Mouse (Mus musculus) liver, embryonic 11.5 days (tissue): ENCODE results near the gene Qprt. TPM values are rescaled to one million over a fixed set of nuclear protein-coding genes. Genes with fewer than 3 reads are reported as not detected.

Source experiments
- ATAC-seq: fragments of 200-750 bp; cut with Nextera tagmentation; replicated peaks from 2 replicates; pipeline ENCODE4 v1.8.0; 2017; ENCODE audit warnings: moderate number of reproducible peaks, mild to moderate bottlenecking, moderate TSS enrichment, moderate library complexity; ENCODE audit not compliant: low FRiP score
- DNase-seq: peaks from one replicate; pipeline ENCODE4 v3.0.0-alpha.2; 2017; ENCODE audit warnings: low spot score
- H3K27ac ChIP-seq: fragments of 300-500 bp; sonication (generic); 2 replicates; pipeline ENCODE4 v1.5.1; 2014; ENCODE audit warnings: mild to moderate bottlenecking, low read depth, low read length, control low read depth
- H3K27me3 ChIP-seq: fragments of 300-500 bp; sonication (generic); replicated peaks from 2 replicates; pipeline ENCODE4 v1.6.1; 2014; ENCODE audit warnings: low read length, mixed read lengths; ENCODE audit not compliant: control insufficient read depth, insufficient read depth
- H3K36me3 ChIP-seq: fragments of 300-500 bp; sonication (generic); 2 replicates; pipeline ENCODE4 v1.6.1; 2014; ENCODE audit warnings: mild to moderate bottlenecking, low read length, moderate library complexity, mixed read lengths; ENCODE audit not compliant: control insufficient read depth, insufficient read depth
- H3K4me1 ChIP-seq: fragments of 300-500 bp; sonication (generic); replicated peaks from 2 replicates; pipeline ENCODE4 v1.6.1; 2014; ENCODE audit warnings: low read length, mixed read lengths; ENCODE audit not compliant: control insufficient read depth, insufficient read depth
- H3K4me2 ChIP-seq: fragments of 300-500 bp; sonication (generic); 2 replicates; pipeline ENCODE4 v1.6.1; 2014; ENCODE audit warnings: mild to moderate bottlenecking, control low read depth, moderate library complexity
- H3K4me3 ChIP-seq: fragments of 300-500 bp; sonication (generic); 2 replicates; pipeline ENCODE4 v1.5.1; 2014; ENCODE audit warnings: low read depth, low read length, control low read depth
- H3K9ac ChIP-seq: fragments of 300-500 bp; sonication (generic); 2 replicates; pipeline ENCODE4 v1.6.1; 2014; ENCODE audit warnings: low read depth, low read length, control low read depth
- H3K9me3 ChIP-seq: fragments of 300-500 bp; sonication (generic); 2 replicates; pipeline ENCODE4 v1.6.1; 2016; ENCODE audit warnings: low read length, inconsistent platforms, mixed read lengths; ENCODE audit not compliant: control insufficient read depth
- WGBS: fragments of 180-500 bp; shearing (Covaris S2); extraction: QIAGEN DNeasy Blood & Tissue Kit; methylation state at CpG from one replicate; pipeline ENCODE4 v1.1.7; 2014; 5-methylcytosine and 5-hydroxymethylcytosine counted together
- polyA plus RNA-seq: library from polyadenylated mRNA; unstranded; fragments of >200 nt; fragmentation: Nextera tagmentation; extraction: Ambion mirVana; gene quantifications from 2 replicates; pipeline ENCODE4 v1.2.1, GENCODE M21; 2014

The Qprt gene
- polyA plus RNA-seq, 1 experiment from 2014 or later = 44.2 TPM

GRCm38 (mm10) chr7:127084794-127085193, 37.2 kb downstream of the Qprt start:
- Histone ChIP-seq H3K27me3 (no peaks in the 10 kb centered on the region), H3K4me3 (no peak overlapping the region), H3K9me3 (no peaks in the 10 kb centered on the region), H3K4me1 (peaks cover 22% of the 10 kb centered on the region), H3K27ac (no peak overlapping the region), H3K36me3 (no peaks in the 10 kb centered on the region), H3K9ac (no peak overlapping the region), H3K4me2 (no peak overlapping the region)
- DNase-seq (no peak), ATAC-seq (no peak)
- WGBS = 88% methylated on average over 2 of the region's 2 CpGs

- no peak overlapping the region for H3K27ac ChIP-seq
- WGBS = 68% methylated on average over 4 of the region's 4 CpGs
- H3K4me2 ChIP-seq = no peak overlapping the region
- H3K4me1 ChIP-seq = peaks cover 12% of the 10 kb centered on the region
- ATAC-seq (0 out of 2 replicates have a peak, but pooled peaks have one; percentile 51), DNase-seq (no peak)
- no peak overlapping the region for H3K9ac ChIP-seq
- H3K27me3 ChIP-seq = no peaks in the 10 kb centered on the region
- no peaks in the 10 kb centered on the region for H3K9me3 ChIP-seq
- no peaks in the 10 kb centered on the region for H3K36me3 ChIP-seq
- no peak overlapping the region for H3K4me3 ChIP-seq
Measured at GRCm38 (mm10) chr7:127083689-127084088, 38.3 kb downstream of the Qprt start.

GRCm38 (mm10) chr7:127082995-127083394, 39.0 kb downstream of the Qprt start:
- peaks cover 12% of the 10 kb centered on the region for H3K4me1 ChIP-seq
- ATAC-seq (no peak), DNase-seq (no peak)
- no peak overlapping the region for H3K4me2 ChIP-seq
- H3K27me3 ChIP-seq = no peaks in the 10 kb centered on the region
- 23% methylated on average over 2 of the region's 2 CpGs for WGBS
- H3K4me3 ChIP-seq = no peak overlapping the region
- no peaks in the 10 kb centered on the region for H3K9me3 ChIP-seq
- no peak overlapping the region for H3K27ac ChIP-seq
- no peak overlapping the region for H3K9ac ChIP-seq
- H3K36me3 ChIP-seq = no peaks in the 10 kb centered on the region

GRCm38 (mm10) chr7:127082271-127082670, 39.8 kb downstream of the Qprt start:
- no peak overlapping the region for H3K9ac ChIP-seq
- H3K4me3 ChIP-seq = no peak overlapping the region
- no peak overlapping the region for H3K4me2 ChIP-seq
- H3K36me3 ChIP-seq = no peaks in the 10 kb centered on the region
- H3K27ac ChIP-seq = no peak overlapping the region
- ATAC-seq (no peak), DNase-seq (no peak)
- peaks cover 12% of the 10 kb centered on the region for H3K4me1 ChIP-seq
- 51% methylated on average over 8 of the region's 8 CpGs for WGBS
- H3K27me3 ChIP-seq = no peaks in the 10 kb centered on the region
- H3K9me3 ChIP-seq = no peaks in the 10 kb centered on the region

GRCm38 (mm10) chr7:127080045-127080444, 42.0 kb downstream of the Qprt start:
- H3K4me1 ChIP-seq = 0 out of 2 replicates have a peak, but pooled peaks cover 8% of the 10 kb centered on the region
- ATAC-seq (no peak), DNase-seq (no peak)
- H3K4me3 ChIP-seq = no peak overlapping the region
- H3K9me3 ChIP-seq = 0 out of 2 replicates have a peak, but pooled peaks cover 2% of the 10 kb centered on the region
- H3K27ac ChIP-seq = no peak overlapping the region
- WGBS = 55% methylated on average over 3 of the region's 3 CpGs
- no peaks in the 10 kb centered on the region for H3K27me3 ChIP-seq
- H3K36me3 ChIP-seq = no peaks in the 10 kb centered on the region
- H3K9ac ChIP-seq = no peak overlapping the region
- H3K4me2 ChIP-seq = no peak overlapping the region

- Histone ChIP-seq H3K9me3 (0 out of 2 replicates have a peak, but pooled peaks cover 3% of the 10 kb centered on the region), H3K9ac (no peak overlapping the region), H3K4me2 (no peak overlapping the region), H3K4me3 (no peak overlapping the region), H3K27me3 (no peaks in the 10 kb centered on the region), H3K36me3 (no peaks in the 10 kb centered on the region), H3K27ac (no peak overlapping the region), H3K4me1 (0 out of 2 replicates have a peak, but pooled peaks cover 5% of the 10 kb centered on the region)
- DNase-seq (no peak), ATAC-seq (no peak)
- 78% methylated on average over 3 of the region's 3 CpGs for WGBS
Measured at GRCm38 (mm10) chr7:127077692-127078091, 44.3 kb downstream of the Qprt start.

- H3K4me3 ChIP-seq = no peak overlapping the region
- no peak overlapping the region for H3K27ac ChIP-seq
- DNase-seq = no peak
- no peaks in the 10 kb centered on the region for H3K4me1 ChIP-seq
- H3K36me3 ChIP-seq = no peaks in the 10 kb centered on the region
- 90% methylated on average over 5 of the region's 5 CpGs for WGBS
- H3K4me2 ChIP-seq = no peak overlapping the region
- no peaks in the 10 kb centered on the region for H3K27me3 ChIP-seq
- no peak overlapping the region for H3K9ac ChIP-seq
- no peak for ATAC-seq
- H3K9me3 ChIP-seq = 0 out of 2 replicates have a peak, but pooled peaks cover 3% of the 10 kb centered on the region
Measured at GRCm38 (mm10) chr7:127076188-127076587, 45.8 kb downstream of the Qprt start.

- WGBS = 78% methylated on average over 4 of the region's 4 CpGs
Measured at GRCm38 (mm10) chr7:127073221-127073620, 48.8 kb downstream of the Qprt start.

GRCm38 (mm10) chr7:127070871-127071413, 51.1 kb downstream of the Qprt start:
- 0 out of 2 replicates have a peak, but pooled peaks cover 3% of the 10 kb centered on the region for H3K9me3 ChIP-seq
- DNase-seq (no peak), ATAC-seq (no peak)
- H3K27me3 ChIP-seq = no peaks in the 10 kb centered on the region
- no peaks in the 10 kb centered on the region for H3K4me1 ChIP-seq
- H3K36me3 ChIP-seq = no peaks in the 10 kb centered on the region
- H3K9ac ChIP-seq = no peak overlapping the region
- 74% methylated on average over 4 of the region's 4 CpGs for WGBS
- no peak overlapping the region for H3K27ac ChIP-seq
- H3K4me2 ChIP-seq = no peak overlapping the region
- H3K4me3 ChIP-seq = no peak overlapping the region

More at GRCm38 (mm10) chr7:127073221-127073620, 48.8 kb downstream of the Qprt start:
- ATAC-seq (no peak), DNase-seq (no peak)
- H3K4me2 ChIP-seq = no peak overlapping the region
- no peaks in the 10 kb centered on the region for H3K27me3 ChIP-seq
- no peak overlapping the region for H3K4me3 ChIP-seq
- H3K9ac ChIP-seq = no peak overlapping the region
- H3K9me3 ChIP-seq = 0 out of 2 replicates have a peak, but pooled peaks cover 3% of the 10 kb centered on the region
- no peak overlapping the region for H3K27ac ChIP-seq
- no peaks in the 10 kb centered on the region for H3K36me3 ChIP-seq
- no peaks in the 10 kb centered on the region for H3K4me1 ChIP-seq
